Mouse (Mus musculus) liver, embryonic 14.5 days (tissue): ENCODE results near the gene Bdh2. TPM values are rescaled to one million over a fixed set of nuclear protein-coding genes. Genes with fewer than 3 reads are reported as not detected.

Source experiments
- ATAC-seq: fragments of 200-750 bp; cut with Nextera tagmentation; 2 replicates; pipeline ENCODE4 v1.8.0; 2017; ENCODE audit warnings: moderate number of reproducible peaks, mild to moderate bottlenecking, moderate library complexity; ENCODE audit not compliant: insufficient read depth
- DNase-seq, 3 experiments: peaks; one replicate each; pipeline ENCODE4 v3.0.0-alpha.2; 2012 to 2013; ENCODE audit warnings: low read depth in 3 of 3, low spot score in 3 of 3
- H3K27ac ChIP-seq: fragments of 300-500 bp; sonication (generic); 2 replicates; pipeline ENCODE4 v1.5.1; 2014; ENCODE audit warnings: moderate library complexity, mild to moderate bottlenecking, control low read depth, inconsistent platforms
- H3K27me3 ChIP-seq: fragments of 300-500 bp; sonication (generic); 2 replicates; pipeline ENCODE4 v1.6.1; 2014; ENCODE audit warnings: mild to moderate bottlenecking, low read length, moderate library complexity; ENCODE audit not compliant: control insufficient read depth, insufficient read depth
- H3K36me3 ChIP-seq: fragments of 300-500 bp; sonication (generic); replicated peaks from 2 replicates; pipeline ENCODE4 v1.6.1; 2014; ENCODE audit warnings: low read depth; ENCODE audit not compliant: control insufficient read depth, insufficient read depth
- H3K4me1 ChIP-seq, 2 experiments: fragments of 200-500 bp in 1 of 2; fragments of 300-500 bp in 1 of 2; sonication (generic) in 1 of 2; replicated peaks; 2 replicates each; pipeline ENCODE4 v1.6.1; 2012 to 2014; ENCODE audit warnings: antibody characterized with exemption in 1 of 2, inconsistent platforms in 1 of 2, low read length in 1 of 2; ENCODE audit not compliant: control insufficient read depth in 2 of 2, insufficient read depth in 2 of 2
- H3K4me2 ChIP-seq: fragments of 300-500 bp; sonication (generic); 2 replicates; pipeline ENCODE4 v1.6.1; 2014; ENCODE audit warnings: low read depth, mild to moderate bottlenecking, control low read depth, moderate library complexity
- H3K4me3 ChIP-seq, 2 experiments: fragments of 200-500 bp in 1 of 2; fragments of 300-500 bp in 1 of 2; sonication (generic) in 1 of 2; 2 replicates each; pipeline ENCODE4 v1.5.1; 2012 to 2014; ENCODE audit warnings: low read depth in 2 of 2, low read length in 2 of 2, mild to moderate bottlenecking in 2 of 2, control low read depth in 1 of 2, inconsistent platforms in 1 of 2, moderate library complexity in 1 of 2; ENCODE audit not compliant: insufficient read depth in 1 of 2
- H3K9ac ChIP-seq: fragments of 300-500 bp; sonication (generic); replicated peaks from 2 replicates; pipeline ENCODE4 v1.6.1; 2014; ENCODE audit warnings: mild to moderate bottlenecking, control low read depth, moderate library complexity
- H3K9me3 ChIP-seq: fragments of 300-500 bp; sonication (generic); 2 replicates; pipeline ENCODE4 v1.6.1; 2016; ENCODE audit warnings: low read length, mixed read lengths; ENCODE audit not compliant: control insufficient read depth
- CTCF ChIP-seq: IDR thresholded peaks from 2 replicates; pipeline ENCODE4 v1.5.1; 2016; ENCODE audit warnings: antibody characterized with exemption, low read depth, control low read depth
- EP300 ChIP-seq: IDR thresholded peaks from 2 replicates; pipeline ENCODE4 v1.6.1; 2016; ENCODE audit warnings: antibody characterized with exemption, low read depth
- WGBS: fragments of 180-500 bp; shearing (Covaris S2); extraction: QIAGEN DNeasy Blood & Tissue Kit; methylation state at CpG from one replicate; pipeline ENCODE4 v1.1.7; 2014; ENCODE audit not compliant: insufficient replicate concordance; 5-methylcytosine and 5-hydroxymethylcytosine counted together
- polyA plus RNA-seq, 2 experiments: library from polyadenylated mRNA; depleted of rRNA in 1 of 2; stranded (reverse) in 1 of 2; unstranded in 1 of 2; fragments of >200 nt; fragmentation: Nextera tagmentation in 1 of 2; extraction: Ambion mirVana in 1 of 2; gene quantifications; 2 replicates each; pipeline versions ENCODE4 v1.2.1 to v1.2.3; 2012 to 2014

The Bdh2 gene
- polyA plus RNA-seq, 2 experiments, result 0.26 to 0.41 TPM

DNA sequence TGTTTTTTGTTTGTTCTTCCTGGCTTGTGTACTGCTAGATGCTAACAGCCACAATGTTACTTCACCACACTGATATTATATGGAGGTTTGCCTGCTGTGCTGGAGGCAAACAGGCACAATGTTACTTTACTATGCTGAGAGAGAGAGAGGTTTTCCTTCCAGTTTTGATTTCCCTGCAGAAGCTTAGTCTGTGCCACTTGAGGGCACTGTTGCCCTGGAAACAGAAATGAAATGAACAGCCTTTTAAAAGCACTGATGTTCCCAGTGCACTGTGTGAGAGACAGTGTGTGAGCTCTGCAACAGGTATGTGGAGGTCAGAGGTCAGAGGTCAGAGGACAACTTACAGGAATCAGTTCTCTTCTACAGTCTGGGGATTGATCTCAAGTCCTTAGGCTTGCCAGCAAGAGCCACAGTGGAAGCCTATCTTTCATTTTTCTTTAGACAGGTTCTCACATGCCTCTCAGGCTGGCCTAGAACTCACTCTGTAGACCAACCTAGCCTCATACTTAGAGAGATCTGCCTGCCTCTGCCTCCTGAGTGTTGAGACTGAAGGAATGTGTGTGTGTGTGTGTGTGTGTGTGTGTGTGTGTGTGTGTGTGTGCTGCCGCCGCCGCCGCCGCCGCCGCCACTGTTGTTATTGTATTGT, 9.4 kb downstream of the Bdh2 start:
- H3K4me3 ChIP-seq, result no peak overlapping the region
- H3K4me1 ChIP-seq, result no peaks in the 10 kb centered on the region
- no peak overlapping the region for H3K27ac ChIP-seq
- ATAC-seq (peak; percentile 15; the same call in 1 of the 2 replicates), DNase-seq (peak in 2 of 3 experiments; percentile 18 to 22)
- no peak overlapping the region for H3K9ac ChIP-seq
- no peaks in the 10 kb centered on the region for H3K36me3 ChIP-seq
- TF ChIP-seq CTCF (peak; percentile 58), EP300 (no peak)
- no peaks in the 10 kb centered on the region for H3K9me3 ChIP-seq
- no peaks in the 10 kb centered on the region for H3K27me3 ChIP-seq
- 83% methylated on average over 7 of the region's 7 CpGs for WGBS
- H3K4me2 ChIP-seq, result no peak overlapping the region

DNA sequence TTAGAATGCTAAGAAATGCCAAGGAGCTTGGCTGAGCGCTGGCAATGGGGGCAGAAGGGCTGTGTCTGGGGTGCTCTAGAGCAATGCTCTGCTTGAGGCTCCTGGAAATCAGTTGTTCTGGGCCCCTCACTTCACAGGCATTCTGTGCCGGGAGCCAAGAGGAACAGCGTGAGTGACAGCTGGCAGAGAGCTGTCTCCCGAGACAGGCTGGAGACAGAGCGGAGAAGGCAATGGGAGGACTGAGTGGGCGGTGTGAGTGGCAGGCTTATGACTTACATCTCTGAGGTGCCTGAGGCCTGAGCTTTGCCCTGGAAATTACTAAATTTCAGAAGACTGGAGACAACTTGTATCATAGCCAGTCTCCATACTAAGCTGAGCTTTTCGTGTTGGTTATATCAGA, 12.7 kb downstream of the Bdh2 start:
- WGBS, result 53% methylated on average over 7 of the region's 7 CpGs
- Histone ChIP-seq H3K4me1 (no peaks in the 10 kb centered on the region), H3K4me3 (no peak overlapping the region), H3K27ac (no peak overlapping the region), H3K27me3 (no peaks in the 10 kb centered on the region), H3K9ac (no peak overlapping the region), H3K4me2 (no peak overlapping the region), H3K9me3 (no peaks in the 10 kb centered on the region), H3K36me3 (no peaks in the 10 kb centered on the region)
- TF ChIP-seq EP300 (no peak), CTCF (no peak)
- ATAC-seq (no peak), DNase-seq (no peak)

DNA sequence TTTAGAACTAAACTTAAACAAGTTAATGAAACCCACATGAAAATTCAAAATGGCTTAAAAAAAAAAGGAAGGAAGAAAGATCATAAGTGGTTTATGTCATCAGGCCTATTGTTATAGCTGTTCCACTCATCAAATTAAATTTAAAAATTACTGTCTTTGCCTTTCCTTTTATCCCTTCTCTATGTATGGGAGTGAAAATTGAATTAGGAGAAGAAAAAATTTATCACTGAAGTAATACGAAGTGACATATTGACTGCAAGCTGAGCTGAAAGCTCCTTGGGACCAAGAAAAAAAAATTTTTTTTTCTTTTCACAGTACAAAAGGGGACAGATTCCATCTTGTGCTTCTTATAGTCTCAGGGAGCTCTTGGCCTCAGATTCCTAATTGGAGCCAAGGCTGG, 14.5 kb downstream of the Bdh2 start:
- Histone ChIP-seq H3K9ac (no peak overlapping the region), H3K4me1 (no peaks in the 10 kb centered on the region), H3K27ac (no peak overlapping the region), H3K4me3 (no peak overlapping the region), H3K27me3 (no peaks in the 10 kb centered on the region), H3K4me2 (no peak overlapping the region), H3K36me3 (no peaks in the 10 kb centered on the region), H3K9me3 (no peaks in the 10 kb centered on the region)
- WGBS, result 78% methylated on average over 1 of the region's 1 CpGs
- DNase-seq (no peak), ATAC-seq (no peak)
- TF ChIP-seq EP300 (no peak), CTCF (no peak)

DNA sequence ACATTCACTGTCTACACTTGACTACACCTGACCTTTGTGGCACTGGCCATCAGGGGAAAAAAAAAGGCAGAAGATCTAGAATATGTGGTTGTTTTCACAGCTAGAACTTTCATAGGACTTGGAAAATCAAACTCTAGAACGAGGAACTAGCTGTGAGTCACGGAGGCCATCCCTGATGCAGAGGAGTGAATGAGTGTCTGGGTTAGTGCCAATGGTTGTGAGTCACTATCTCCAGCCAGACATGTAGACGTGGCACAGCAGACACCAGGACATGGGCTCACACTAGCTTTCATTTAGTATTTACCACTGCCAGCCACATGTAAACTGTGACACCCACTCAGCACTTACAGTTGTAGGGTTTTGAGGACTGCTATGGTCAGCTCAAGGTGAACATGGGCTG, 17.5 kb downstream of the Bdh2 start:
- no peak overlapping the region for H3K27ac ChIP-seq
- 44% methylated on average over 3 of the region's 3 CpGs for WGBS
- ATAC-seq (no peak), DNase-seq (no peak)
- H3K4me1 ChIP-seq, result no peaks in the 10 kb centered on the region
- TF ChIP-seq EP300 (no peak), CTCF (no peak)
- no peak overlapping the region for H3K4me3 ChIP-seq
- no peaks in the 10 kb centered on the region for H3K27me3 ChIP-seq
- H3K9ac ChIP-seq, result no peak overlapping the region
- no peak overlapping the region for H3K4me2 ChIP-seq
- H3K36me3 ChIP-seq, result no peaks in the 10 kb centered on the region
- H3K9me3 ChIP-seq, result no peaks in the 10 kb centered on the region

DNA sequence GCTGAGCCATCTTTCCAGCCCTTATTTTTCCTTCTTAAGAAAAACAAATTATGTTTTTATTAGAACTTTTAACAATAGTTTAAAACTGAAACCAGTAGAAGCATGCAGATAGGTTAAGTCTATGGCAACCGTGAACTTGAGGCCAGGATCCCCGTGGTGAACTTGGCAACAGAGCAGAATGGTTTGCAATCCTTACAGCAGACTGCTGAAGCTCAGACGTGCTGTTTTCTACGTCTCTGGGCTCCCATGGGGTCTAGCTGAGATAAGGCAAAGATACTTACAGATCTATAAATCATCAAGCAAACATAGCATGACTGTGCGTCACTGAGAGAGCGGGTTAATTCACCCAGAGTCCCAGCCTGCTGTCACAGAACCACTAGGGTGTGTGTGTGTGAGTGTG, 19.1 kb downstream of the Bdh2 start:
- no peaks in the 10 kb centered on the region for H3K4me1 ChIP-seq
- no peak overlapping the region for H3K4me2 ChIP-seq
- no peak overlapping the region for H3K27ac ChIP-seq
- H3K27me3 ChIP-seq, result no peaks in the 10 kb centered on the region
- 48% methylated on average over 6 of the region's 6 CpGs for WGBS
- no peaks in the 10 kb centered on the region for H3K9me3 ChIP-seq
- no peak for DNase-seq
- no peak overlapping the region for H3K4me3 ChIP-seq
- TF ChIP-seq CTCF (no peak), EP300 (no peak)
- no peaks in the 10 kb centered on the region for H3K36me3 ChIP-seq
- ATAC-seq, result no peak
- no peak overlapping the region for H3K9ac ChIP-seq
